Mouse (Mus musculus) heart, embryonic 14.5 days (tissue): ENCODE data around the gene Tmem108. TPM values are rescaled to one million over a fixed set of nuclear protein-coding genes. Genes with fewer than 3 reads are reported as not detected.

Experiments used
- ATAC-seq: fragments of 200-750 bp; cut with Nextera tagmentation; 2 replicates; pipeline ENCODE4 v1.8.0; 2017; ENCODE audit warnings: low read depth, moderate TSS enrichment; ENCODE audit not compliant: insufficient number of reproducible peaks, insufficient read depth, low FRiP score
- H3K27ac ChIP-seq, 2 experiments: fragments of 200-500 bp in 1 of 2; fragments of 300-500 bp in 1 of 2; sonication (generic) in 1 of 2; replicated peaks in 1 of 2; 2 replicates each; pipeline ENCODE4 v1.5.1; 2012 to 2014; ENCODE audit warnings: low read depth in 2 of 2, low read length in 2 of 2, control low read depth in 1 of 2, mild to moderate bottlenecking in 1 of 2, mixed read lengths in 1 of 2; ENCODE audit not compliant: control insufficient read depth in 1 of 2, insufficient read depth in 1 of 2
- H3K27me3 ChIP-seq: fragments of 300-500 bp; sonication (generic); 2 replicates; pipeline ENCODE4 v1.6.1; 2014; ENCODE audit warnings: mild to moderate bottlenecking, low read length, control low read depth; ENCODE audit not compliant: control insufficient read depth, insufficient read depth
- H3K36me3 ChIP-seq: fragments of 300-500 bp; sonication (generic); 2 replicates; pipeline ENCODE4 v1.6.1; 2014; ENCODE audit warnings: mild to moderate bottlenecking, control low read depth, low read length, mixed read lengths; ENCODE audit not compliant: control insufficient read depth, insufficient read depth
- H3K4me1 ChIP-seq, 2 experiments: fragments of 200-500 bp in 1 of 2; fragments of 300-500 bp in 1 of 2; sonication (generic) in 1 of 2; 2 replicates each; pipeline ENCODE4 v1.6.1; 2012 to 2014; ENCODE audit warnings: low read length in 2 of 2, control low read depth in 1 of 2, mixed read lengths in 1 of 2; ENCODE audit not compliant: control insufficient read depth in 2 of 2, insufficient read depth in 2 of 2
- H3K4me2 ChIP-seq: fragments of 300-500 bp; sonication (generic); 2 replicates; pipeline ENCODE4 v1.6.1; 2014; ENCODE audit warnings: mild to moderate bottlenecking, low read length
- H3K4me3 ChIP-seq, 2 experiments: fragments of 200-500 bp in 1 of 2; fragments of 300-500 bp in 1 of 2; sonication (generic) in 1 of 2; 2 replicates each; pipeline ENCODE4 v1.5.1; 2012 to 2014; ENCODE audit warnings: low read length in 2 of 2, mild to moderate bottlenecking in 2 of 2, control low read depth in 1 of 2, low read depth in 1 of 2, moderate library complexity in 1 of 2; ENCODE audit not compliant: control insufficient read depth in 1 of 2, insufficient read depth in 1 of 2
- H3K9ac ChIP-seq: fragments of 300-500 bp; sonication (generic); 2 replicates; pipeline ENCODE4 v1.6.1; 2014; ENCODE audit warnings: mild to moderate bottlenecking, low read length
- H3K9me3 ChIP-seq: fragments of 300-500 bp; sonication (generic); 2 replicates; pipeline ENCODE4 v1.6.1; 2016; ENCODE audit warnings: low read length, control low read depth; ENCODE audit not compliant: control insufficient read depth
- WGBS: fragments of 180-500 bp; shearing (Covaris S2); extraction: QIAGEN DNeasy Blood & Tissue Kit; methylation state at CpG from one replicate; pipeline ENCODE4 v1.1.7; 2014; 5-methylcytosine and 5-hydroxymethylcytosine counted together
- polyA plus RNA-seq: library from polyadenylated mRNA; unstranded; fragments of >200 nt; fragmentation: Nextera tagmentation; extraction: Ambion mirVana; gene quantifications from 2 replicates; pipeline ENCODE4 v1.2.1, GENCODE M21; 2014

Tmem108 gene
- polyA plus RNA-seq, 1 experiment from 2014 or later = 74.3 TPM

- H3K4me2 ChIP-seq = no peak overlapping the region
- WGBS = 59% methylated on average over 6 of the region's 6 CpGs
- no peaks in the 10 kb centered on the region for H3K27me3 ChIP-seq
- 0 out of 2 replicates have a peak overlapping the region, but pooled peaks have one; percentile 11 for H3K9ac ChIP-seq
- 0 out of 2 replicates have a peak, but pooled peaks cover 3% of the 10 kb centered on the region for H3K9me3 ChIP-seq
- H3K4me3 ChIP-seq = no peak overlapping the region
- no peaks in the 10 kb centered on the region for H3K36me3 ChIP-seq
- peaks cover 29 to 71% of the 10 kb centered on the region in 2 experiments for H3K4me1 ChIP-seq
- peak overlapping the region; percentile 19 to 79; a peak in 3 of 4 replicates for H3K27ac ChIP-seq
- ATAC-seq = no peak
Measured at GRCm38 (mm10) chr9:103687130-103687529, 74.5 kb downstream of the Tmem108 start.

- 12% methylated on average over 4 of the region's 4 CpGs for WGBS
- Histone ChIP-seq H3K36me3 (no peaks in the 10 kb centered on the region), H3K9me3 (0 out of 2 replicates have a peak, but pooled peaks cover 3% of the 10 kb centered on the region), H3K4me1 (peaks cover 34 to 70% of the 10 kb centered on the region in 2 experiments), H3K27me3 (no peaks in the 10 kb centered on the region), H3K4me3 (no peak overlapping the region), H3K9ac (no peak overlapping the region), H3K4me2 (no peak overlapping the region), H3K27ac (peak overlapping the region; percentile 71 to 80)
- ATAC-seq = peak; percentile 59
Measured at GRCm38 (mm10) chr9:103681741-103682330, 79.8 kb downstream of the Tmem108 start.

- Histone ChIP-seq H3K27me3 (no peaks in the 10 kb centered on the region), H3K9me3 (no peaks in the 10 kb centered on the region), H3K4me3 (no peak overlapping the region), H3K4me1 (peaks cover 29 to 74% of the 10 kb centered on the region in 2 experiments), H3K36me3 (no peaks in the 10 kb centered on the region), H3K27ac (peak overlapping the region; percentile 93 to 98), H3K9ac (peak overlapping the region; percentile 60), H3K4me2 (peak overlapping the region; percentile 51)
- ATAC-seq = peak; percentile 40
- 13% methylated on average over 2 of the region's 2 CpGs for WGBS
Measured at GRCm38 (mm10) chr9:103679234-103679633, 82.4 kb downstream of the Tmem108 start.

- Histone ChIP-seq H3K27me3 (no peaks in the 10 kb centered on the region), H3K4me3 (no peak overlapping the region), H3K4me2 (peak overlapping the region; percentile 51), H3K36me3 (no peaks in the 10 kb centered on the region), H3K27ac (peak overlapping the region; percentile 93 to 98), H3K9me3 (no peaks in the 10 kb centered on the region), H3K4me1 (peaks cover 29 to 74% of the 10 kb centered on the region in 2 experiments), H3K9ac (peak overlapping the region; percentile 60)
- WGBS = 17% methylated on average over 7 of the region's 7 CpGs
- ATAC-seq = 0 out of 2 replicates have a peak, but pooled peaks have one; percentile 10
Measured at GRCm38 (mm10) chr9:103678531-103679060, 83.0 kb downstream of the Tmem108 start.

GRCm38 (mm10) chr9:103677811-103678210, 83.8 kb downstream of the Tmem108 start:
- peak overlapping the region; percentile 93 to 98; a peak in 3 of 4 replicates for H3K27ac ChIP-seq
- no peaks in the 10 kb centered on the region for H3K36me3 ChIP-seq
- H3K9me3 ChIP-seq = no peaks in the 10 kb centered on the region
- peaks cover 27 to 71% of the 10 kb centered on the region in 2 experiments for H3K4me1 ChIP-seq
- H3K27me3 ChIP-seq = no peaks in the 10 kb centered on the region
- ATAC-seq = no peak
- 59% methylated on average over 5 of the region's 5 CpGs for WGBS
- peak overlapping the region; percentile 60; the same call in 1 of the 2 replicates for H3K9ac ChIP-seq
- H3K4me2 ChIP-seq = no peak overlapping the region
- no peak overlapping the region for H3K4me3 ChIP-seq

GRCm38 (mm10) chr9:103675721-103676480, 85.7 kb downstream of the Tmem108 start:
- Histone ChIP-seq H3K36me3 (no peaks in the 10 kb centered on the region), H3K27ac (no peak overlapping the region), H3K9ac (no peak overlapping the region), H3K4me2 (no peak overlapping the region), H3K27me3 (no peaks in the 10 kb centered on the region), H3K9me3 (peaks cover 3% of the 10 kb centered on the region; the same call in 1 of the 2 replicates), H3K4me1 (peaks cover 23 to 52% of the 10 kb centered on the region in 2 experiments), H3K4me3 (no peak overlapping the region)
- no peak for ATAC-seq
- 84% methylated on average over 13 of the region's 13 CpGs for WGBS

GRCm38 (mm10) chr9:103672881-103673280, 88.8 kb downstream of the Tmem108 start:
- ATAC-seq = no peak
- Histone ChIP-seq H3K9me3 (peaks cover 3% of the 10 kb centered on the region; the same call in 1 of the 2 replicates), H3K4me2 (no peak overlapping the region), H3K27me3 (no peaks in the 10 kb centered on the region), H3K27ac (no peak overlapping the region), H3K4me3 (no peak overlapping the region), H3K4me1 (peaks cover 6 to 30% of the 10 kb centered on the region in 2 experiments), H3K36me3 (no peaks in the 10 kb centered on the region), H3K9ac (no peak overlapping the region)
- whole genome bisulfite sequencing = 94% methylated on average over 4 of the region's 4 CpGs
